Mouse (Mus musculus) layer of hippocampus, adult 2 months (tissue): Measurements from ENCODE around the gene Dock9. TPM values are rescaled to one million over a fixed set of nuclear protein-coding genes. Genes with fewer than 3 reads are reported as not detected.
"Not testable (repeated sequence)": the region's sequence is repeated elsewhere in the genome, so short reads cannot be mapped to it uniquely, and the experiment has no call there.

Source experiments
- DNase-seq, 2 experiments: peaks; one replicate each; pipeline ENCODE4 v3.0.0; 2022; ENCODE audit warnings: low spot score in 2 of 2
- H3K27ac ChIP-seq: fragments of 200-600 bp; 2 replicates; pipeline ENCODE4 v1.8.1; 2022
- H3K4me3 ChIP-seq: fragments of 200-600 bp; 2 replicates; pipeline ENCODE4 v1.8.1; 2022; ENCODE audit warnings: mild to moderate bottlenecking
- CTCF ChIP-seq: fragments of 200-600 bp; conservative IDR thresholded peaks from 2 replicates; pipeline ENCODE4 v1.8.1; 2022; ENCODE audit warnings: antibody characterized with exemption, mild to moderate bottlenecking, moderate library complexity
- total RNA-seq, 2 experiments: library from RNA; stranded (reverse); gene quantifications; 2 replicates each; pipeline ENCODE4 v1.2.3; 2021

Gene Dock9
- total RNA-seq, 2 experiments from 2014 or later = 217 to 222 TPM

DNA sequence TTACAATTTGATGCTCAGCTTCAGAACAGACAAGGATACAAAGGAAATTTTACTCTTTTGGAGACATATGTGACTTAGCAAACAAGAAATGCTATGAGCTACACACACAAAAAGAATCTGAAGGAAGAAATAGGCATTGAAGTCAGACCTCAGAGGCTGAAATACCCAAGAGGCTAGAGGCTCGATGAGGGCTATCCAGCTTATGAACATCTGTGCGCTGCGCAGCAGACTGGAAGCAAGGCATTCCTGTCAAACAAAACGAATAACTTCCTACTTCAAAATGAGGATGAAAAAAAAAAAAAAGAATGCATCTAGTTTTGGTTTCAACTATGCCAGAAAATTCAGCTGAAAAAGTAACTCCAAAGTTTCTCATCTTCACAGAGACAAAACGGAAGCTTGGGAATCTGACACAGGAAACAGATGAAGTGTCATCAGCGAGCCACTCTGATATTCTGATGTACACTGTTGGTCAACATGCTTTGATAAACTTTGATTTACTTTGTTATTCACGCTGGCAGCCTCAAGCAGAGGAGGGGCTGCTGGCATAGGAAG lies 143.1 kb downstream of the Dock9 start:
- no peak for DNase-seq
- no peak for TF ChIP-seq CTCF
- H3K4me3 ChIP-seq = no peak overlapping the region
- no peak overlapping the region for H3K27ac ChIP-seq

DNA sequence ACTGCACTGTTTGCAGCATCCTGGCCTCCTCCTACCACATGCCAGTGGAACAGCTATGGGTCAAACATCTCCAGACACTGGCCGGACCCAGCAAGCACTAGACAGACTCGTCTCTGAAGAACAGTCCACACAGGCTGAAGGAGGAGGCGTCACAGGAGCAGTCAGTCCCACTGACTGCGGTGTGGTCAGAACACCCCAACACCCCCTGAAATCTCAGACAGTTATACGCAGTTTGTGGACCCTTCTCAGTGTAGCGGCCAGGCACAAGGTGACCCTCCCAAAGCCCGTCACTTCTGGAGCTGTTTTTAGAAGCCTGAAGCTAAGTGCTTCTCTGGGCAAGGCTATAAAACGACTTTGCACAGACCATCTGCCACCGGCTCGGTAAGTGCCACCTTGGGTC lies 143.9 kb downstream of the Dock9 start:
- no peak for DNase-seq
- Histone ChIP-seq H3K27ac (no peak overlapping the region), H3K4me3 (no peak overlapping the region)
- TF ChIP-seq CTCF = no peak

DNA sequence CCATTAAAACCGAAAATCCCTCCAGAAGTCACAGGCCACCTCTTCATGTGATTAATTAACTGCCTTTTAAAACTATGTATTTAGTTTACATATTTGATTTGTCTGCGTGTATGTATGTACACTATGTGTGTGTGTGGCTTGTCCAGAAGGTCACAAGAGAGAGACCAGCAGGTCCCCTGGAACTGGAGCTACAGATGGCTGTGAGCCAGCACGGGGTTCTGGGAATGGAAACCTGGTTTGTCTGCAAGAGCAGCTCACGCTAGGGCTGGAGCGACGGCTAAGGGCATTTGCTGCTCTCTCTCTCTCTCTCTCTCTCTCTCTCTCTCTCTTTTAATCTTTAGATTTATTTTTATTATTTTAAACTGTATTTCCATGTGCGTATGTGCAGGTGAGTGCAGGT lies 144.4 kb downstream of the Dock9 start:
- H3K4me3 ChIP-seq = no peak overlapping the region
- no peak overlapping the region for H3K27ac ChIP-seq
- DNase-seq = no peak
- TF ChIP-seq CTCF = no peak

DNA sequence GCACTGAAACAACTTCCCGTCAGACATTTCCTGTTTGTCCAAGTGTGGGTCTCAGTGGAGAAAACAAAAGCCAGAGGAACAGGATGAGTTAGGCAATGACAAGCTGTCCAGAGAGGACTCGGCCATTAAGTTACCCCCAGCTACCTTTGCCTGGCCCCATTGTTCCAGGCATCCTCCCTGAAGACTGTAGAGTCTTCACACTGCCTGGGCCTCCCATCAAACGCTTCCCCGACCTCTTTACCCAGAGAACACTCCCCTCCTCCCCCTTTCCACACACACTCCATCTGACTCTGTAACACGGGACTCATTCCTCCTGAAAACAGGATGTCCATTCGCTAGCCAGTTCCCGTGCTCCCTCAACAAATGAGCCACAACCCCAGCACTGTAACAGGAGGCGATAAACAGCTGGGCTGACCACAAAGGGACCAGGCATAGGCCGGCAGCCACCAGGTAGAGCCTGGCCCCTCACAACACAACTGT lies 149.0 kb downstream of the Dock9 start:
- no peak for TF ChIP-seq CTCF
- no peak for DNase-seq
- H3K4me3 ChIP-seq = no peak overlapping the region
- H3K27ac ChIP-seq = peak overlapping the region; percentile 43

DNA sequence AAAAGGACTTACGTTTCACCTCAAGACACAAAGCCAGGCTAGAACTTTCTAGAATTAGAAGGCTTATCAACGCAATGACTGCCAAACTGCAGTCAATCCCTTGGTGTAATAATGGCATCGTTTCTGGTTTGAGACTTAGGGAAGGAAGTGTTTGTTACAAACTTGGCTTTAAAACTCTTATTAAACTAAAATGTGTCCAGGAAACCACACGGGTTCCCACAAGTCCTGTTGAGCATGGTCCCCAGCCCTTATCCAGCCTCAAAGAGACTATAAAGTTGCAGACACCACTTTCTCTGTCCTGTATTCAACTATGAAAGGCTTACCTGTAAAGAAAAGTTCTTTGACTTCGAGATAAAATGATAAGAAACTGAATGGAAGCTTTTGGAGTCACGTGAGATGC lies 149.9 kb downstream of the Dock9 start:
- no peak for TF ChIP-seq CTCF
- no peak overlapping the region for H3K4me3 ChIP-seq
- H3K27ac ChIP-seq = peak overlapping the region; percentile 56
- no peak for DNase-seq

DNA sequence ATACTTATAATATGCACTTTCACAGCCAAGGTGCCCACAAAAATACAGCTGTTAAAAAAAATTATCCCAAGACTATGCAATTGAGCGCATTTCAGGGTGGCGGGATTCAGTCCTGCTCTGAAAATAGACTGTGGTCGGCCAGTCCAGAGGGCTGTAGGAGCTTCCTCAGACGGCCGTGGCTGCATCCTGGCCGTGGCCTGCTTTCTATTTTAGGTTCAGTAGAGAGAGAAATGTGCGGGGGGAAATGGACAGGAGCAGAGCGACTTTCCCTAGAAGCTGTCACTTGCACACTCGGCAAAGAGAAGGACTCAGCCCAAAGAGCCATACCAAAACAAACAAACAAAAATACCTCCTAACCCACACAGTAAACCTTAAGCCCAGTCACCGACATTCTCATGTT lies 151.0 kb downstream of the Dock9 start:
- no peak for DNase-seq
- H3K4me3 ChIP-seq = no peak overlapping the region
- peak overlapping the region; percentile 56 for H3K27ac ChIP-seq
- TF ChIP-seq CTCF = no peak

DNA sequence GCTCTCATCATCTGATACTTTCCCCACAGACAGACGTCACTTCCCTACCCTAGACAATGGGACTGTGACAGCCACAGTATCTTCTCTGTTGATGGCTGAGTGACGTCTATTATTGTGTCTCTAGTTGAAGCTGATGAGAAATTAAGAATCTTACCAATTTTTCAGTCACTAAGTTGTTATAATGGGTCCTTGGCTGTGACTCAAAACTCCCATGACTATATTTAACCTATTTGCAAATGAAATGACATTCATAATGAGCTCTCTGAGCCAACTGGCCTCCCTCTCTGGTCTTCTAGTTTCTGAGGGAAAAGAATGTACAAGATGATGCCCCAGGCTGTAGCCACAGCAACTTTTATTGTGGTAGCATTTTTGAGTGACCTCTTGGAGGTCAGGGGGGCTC lies 153.3 kb downstream of the Dock9 start:
- Histone ChIP-seq H3K4me3 (no peak overlapping the region), H3K27ac (peak overlapping the region; percentile 36; the same call in 1 of the 2 replicates)
- no peak for DNase-seq
- TF ChIP-seq CTCF = no peak

DNA sequence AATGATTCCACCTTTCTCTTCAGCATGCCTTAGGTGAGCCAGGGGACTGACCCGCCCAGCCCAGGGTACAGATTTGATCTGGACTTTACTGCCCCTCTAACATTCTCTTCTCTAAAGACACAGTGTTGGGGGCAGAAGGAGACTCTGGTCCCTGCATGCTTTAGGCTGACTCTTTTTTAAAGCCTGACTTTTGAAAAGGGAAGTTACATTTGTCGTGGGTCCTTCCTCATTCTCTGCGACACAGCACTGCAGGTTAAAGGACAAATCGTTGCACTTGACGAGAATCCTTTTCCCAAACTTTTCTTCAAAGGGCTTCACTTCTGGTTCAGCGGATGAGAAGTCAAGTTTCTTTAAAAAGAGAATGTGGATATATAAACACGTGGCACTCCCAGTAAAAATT lies 156.4 kb downstream of the Dock9 start:
- Histone ChIP-seq H3K4me3 (no peak overlapping the region), H3K27ac (no peak overlapping the region)
- no peak for TF ChIP-seq CTCF
- no peak for DNase-seq

DNA sequence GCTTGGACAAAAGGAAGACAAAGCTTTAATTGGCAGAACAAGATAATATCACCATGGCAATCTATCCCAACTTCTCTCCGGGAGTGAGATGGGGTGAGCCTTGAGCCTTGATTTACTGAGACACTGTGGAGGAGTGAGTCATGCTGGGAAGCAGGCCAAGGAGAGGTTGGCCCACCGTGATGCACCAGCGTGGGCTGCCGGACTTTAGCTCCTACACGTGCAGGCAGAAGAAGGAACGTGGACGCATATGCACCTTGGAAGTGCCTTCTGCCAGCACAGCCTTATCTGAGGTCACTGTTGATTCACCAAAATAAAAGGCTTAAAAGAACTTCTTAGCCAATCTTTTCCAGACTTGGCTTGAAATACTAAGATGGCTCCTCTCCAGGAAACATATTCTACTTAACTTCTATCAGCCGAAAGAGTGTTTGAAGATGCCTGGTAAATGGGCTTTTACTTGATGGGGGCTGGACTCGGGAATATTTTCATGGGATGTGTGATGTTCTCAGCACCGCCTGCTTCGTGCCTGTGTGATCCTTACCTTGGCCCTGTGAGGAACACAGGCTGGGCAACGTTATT lies 160.6 kb downstream of the Dock9 start:
- no peak for DNase-seq
- Histone ChIP-seq H3K27ac (no peak overlapping the region), H3K4me3 (no peak overlapping the region)
- TF ChIP-seq CTCF = no peak

DNA sequence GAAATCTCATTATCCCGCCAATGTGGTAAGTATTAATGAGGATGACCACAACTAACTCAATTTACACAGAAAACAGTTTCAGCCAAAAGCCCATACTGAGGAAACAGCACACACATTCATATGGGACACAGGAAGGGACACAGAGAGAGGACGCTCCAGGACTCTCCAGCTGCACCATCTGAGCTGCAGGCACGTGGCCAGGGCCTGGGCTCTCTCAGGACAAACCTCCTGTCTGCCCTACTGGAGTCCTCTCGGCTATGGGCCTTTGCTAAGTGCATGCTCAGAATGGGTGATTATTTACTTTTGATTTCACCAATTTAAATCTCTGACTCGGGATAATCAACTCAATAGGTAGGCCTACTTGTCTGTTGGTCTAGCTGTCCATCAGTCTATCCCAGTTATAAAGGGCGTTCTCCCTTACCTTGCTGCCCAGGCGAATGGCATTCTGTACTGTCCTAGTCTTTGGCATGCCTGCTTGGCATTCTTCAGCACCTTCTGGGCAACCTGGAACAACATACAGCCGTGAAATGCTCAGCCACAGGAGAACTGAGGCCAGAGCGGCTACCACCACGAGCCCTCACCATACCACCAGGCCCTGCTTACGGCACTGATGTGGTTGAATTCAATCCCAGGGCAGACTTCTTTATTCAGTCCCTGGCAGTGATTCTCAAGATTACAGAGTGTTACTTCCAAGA lies 162.8 kb downstream of the Dock9 start:
- DNase-seq = peak in 1 of 2 experiments; percentile 41
- Histone ChIP-seq H3K4me3 (no peak overlapping the region), H3K27ac (peak overlapping the region; percentile 55)
- no peak for TF ChIP-seq CTCF

DNA sequence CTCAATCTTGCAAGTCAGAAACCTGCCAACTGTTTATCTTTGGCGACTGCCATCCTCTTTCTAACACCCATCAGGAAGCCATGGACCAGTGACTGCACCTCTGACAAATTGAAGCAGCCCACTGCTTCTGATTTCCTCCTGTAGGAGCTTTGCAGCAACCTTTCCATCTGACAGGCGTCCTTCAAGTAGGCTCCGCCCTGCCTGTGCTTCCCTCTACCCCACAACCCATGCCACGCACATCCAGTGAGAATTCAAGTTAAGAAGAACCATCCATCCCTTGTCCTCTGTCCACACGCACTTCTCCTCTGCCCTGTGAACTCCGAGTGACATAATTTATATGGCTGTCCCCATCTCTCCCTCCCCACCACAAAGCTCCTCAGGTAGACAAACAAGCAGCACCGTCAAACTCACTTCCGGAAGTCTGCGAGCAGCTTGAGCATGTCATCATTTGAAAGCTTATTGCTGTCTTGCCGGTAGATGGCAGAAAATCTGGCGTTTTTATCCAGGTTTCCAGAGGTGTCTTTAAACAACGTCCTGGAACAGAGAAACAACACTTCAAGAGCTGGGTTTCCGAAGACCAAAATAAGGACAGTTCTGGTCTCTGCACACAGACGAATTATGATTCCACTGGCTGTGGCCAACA lies 163.4 kb downstream of the Dock9 start:
- no peak for DNase-seq
- H3K27ac ChIP-seq = peak overlapping the region; percentile 55; the same call in 1 of the 2 replicates
- no peak overlapping the region for H3K4me3 ChIP-seq
- peak; percentile 66 for TF ChIP-seq CTCF

DNA sequence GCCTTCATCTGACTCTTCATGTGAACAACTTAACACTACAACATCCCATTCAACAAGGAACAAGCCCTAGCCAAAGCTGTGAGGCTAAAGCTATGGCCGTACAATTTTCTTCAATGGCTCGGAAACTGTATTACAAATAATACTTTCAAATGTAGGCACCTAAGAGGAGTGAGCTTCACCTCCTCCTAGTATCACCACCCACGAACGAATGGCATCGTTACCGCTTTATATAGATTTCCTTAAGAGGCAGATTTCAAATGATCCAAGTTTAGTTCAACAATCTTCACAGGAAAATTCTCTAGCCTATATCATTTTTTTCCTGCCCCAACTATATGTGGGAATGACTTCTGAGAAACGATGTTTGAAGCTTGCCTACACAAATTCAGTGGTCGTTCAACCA lies 165.7 kb downstream of the Dock9 start:
- no peak for DNase-seq
- Histone ChIP-seq H3K4me3 (no peak overlapping the region), H3K27ac (no peak overlapping the region)
- TF ChIP-seq CTCF = no peak

DNA sequence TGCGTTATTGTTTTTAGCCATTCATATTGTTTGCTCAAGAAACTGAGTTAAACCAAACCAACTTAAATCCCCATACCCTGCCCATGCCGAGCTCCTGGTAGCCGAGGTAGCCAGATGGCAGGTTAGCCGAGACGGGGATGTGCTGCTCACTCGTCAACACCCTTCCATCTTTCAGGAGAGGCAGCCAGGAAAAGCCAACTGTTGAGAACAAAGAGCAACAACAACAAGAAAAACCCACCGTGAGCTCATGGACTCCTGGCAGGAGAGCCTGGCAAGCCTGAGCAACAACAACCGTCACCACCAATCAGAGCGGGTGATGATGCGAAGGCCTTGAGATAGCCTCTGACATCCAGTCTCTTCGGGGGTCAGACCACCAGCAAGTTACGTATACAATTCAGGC lies 170.9 kb downstream of the Dock9 start:
- H3K27ac ChIP-seq = peak overlapping the region; percentile 75
- H3K4me3 ChIP-seq = no peak overlapping the region
- no peak for TF ChIP-seq CTCF
- no peak for DNase-seq

DNA sequence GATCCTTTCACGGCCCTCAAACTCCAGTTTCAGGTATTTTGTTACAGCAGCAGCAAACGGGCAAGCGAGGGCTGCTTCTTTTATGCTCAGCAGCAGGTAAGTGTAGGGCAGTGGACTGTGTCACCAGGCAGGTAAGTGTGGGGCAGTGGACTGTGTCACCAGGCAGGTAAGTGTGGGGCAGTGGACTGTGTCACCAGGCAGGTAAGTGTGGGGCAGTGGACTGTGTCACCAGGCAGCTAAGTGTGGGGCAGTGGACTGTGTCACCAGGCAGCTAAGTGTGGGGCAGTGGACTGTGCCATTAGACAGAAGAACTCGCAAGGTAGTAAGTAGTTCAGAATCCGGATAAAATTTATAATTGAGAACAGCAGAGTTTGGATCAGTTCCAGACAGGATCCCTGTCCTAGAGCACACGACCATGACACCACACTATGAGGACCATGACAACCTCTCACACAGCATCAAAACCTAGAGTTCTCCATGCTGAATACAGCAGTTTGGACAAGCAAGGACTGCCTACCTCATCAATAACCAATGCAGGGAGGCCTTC lies 173.6 kb downstream of the Dock9 start:
- DNase-seq, H3K4me3 ChIP-seq: not testable (repeated sequence)
- H3K27ac ChIP-seq = 0 out of 2 replicates have a peak overlapping the region, but pooled peaks have one; percentile 7
